Mouse (Mus musculus): ENCODE measurements around the gene Rps13. TPM values are rescaled to one million over a fixed set of nuclear protein-coding genes. Genes with fewer than 3 reads are reported as not detected.

Gene Rps13
- polyA plus RNA-seq, 1 experiment from 2014 or later: 581 TPM

GRCm38 (mm10) chr7:116309456-116309855, 24.5 kb downstream of the Rps13 start:
- Histone ChIP-seq H3K9ac (no peak overlapping the region), H3K4me3 (peak overlapping the region; percentile 23; the same call in 1 of the 2 replicates), H3K9me3 (replicated peaks) (no peaks in the 10 kb centered on the region), H3K27me3 (replicated peaks) (peaks cover 9% of the 10 kb centered on the region), H3K4me1 (replicated peaks) (peaks cover 14% of the 10 kb centered on the region), H3K36me3 (no peaks in the 10 kb centered on the region), H3K4me2 (peak overlapping the region; percentile 49), H3K27ac (ENCODE audit: poor library complexity, severe bottlenecking) (peak overlapping the region; percentile 4; the same call in 1 of the 2 replicates)
- 11% methylated on average over 9 of the region's 9 CpGs for WGBS
- no peak for ATAC-seq (ENCODE audit: insufficient number of reproducible peaks, low FRiP score)

- Histone ChIP-seq H3K4me1 (replicated peaks) (peaks cover 16% of the 10 kb centered on the region), H3K9me3 (replicated peaks) (no peaks in the 10 kb centered on the region), H3K4me3 (peak overlapping the region; percentile 70), H3K27ac (ENCODE audit: poor library complexity, severe bottlenecking) (no peak overlapping the region), H3K27me3 (replicated peaks) (peaks cover 9% of the 10 kb centered on the region), H3K9ac (peak overlapping the region; percentile 53; the same call in 1 of the 2 replicates), H3K4me2 (peak overlapping the region; percentile 91), H3K36me3 (no peaks in the 10 kb centered on the region)
- peak; percentile 12; the same call in 1 of the 2 replicates for ATAC-seq (ENCODE audit: insufficient number of reproducible peaks, low FRiP score)
- WGBS: 1% methylated on average over 16 of the region's 16 CpGs
Observed at GRCm38 (mm10) chr7:116308632-116308991, 25.4 kb downstream of the Rps13 start.

- Histone ChIP-seq H3K4me2 (peak within 1 kb of the TSS; percentile 91), H3K9ac (peak within 1 kb of the TSS; percentile 79), H3K9me3 (replicated peaks) (no peaks in the 10 kb centered on the region), H3K27ac (ENCODE audit: poor library complexity, severe bottlenecking) (peak within 1 kb of the TSS; percentile 58; the same call in 1 of the 2 replicates), H3K4me3 (peak within 1 kb of the TSS; percentile 70), H3K36me3 (no peaks in the 10 kb centered on the region), H3K4me1 (replicated peaks) (peaks cover 17% of the 10 kb centered on the region), H3K27me3 (replicated peaks) (peaks cover 9% of the 10 kb centered on the region)
- ATAC-seq (ENCODE audit: insufficient number of reproducible peaks, low FRiP score): peak; percentile 82
- WGBS: 1% methylated on average over 64 of the region's 65 CpGs
Observed at GRCm38 (mm10) chr7:116307871-116308631, 25.9 kb downstream of the Rps13 start, which contains the start of gene Plekha7. Gene Plekha7 (minus strand): TSS chr7:116308376.

GRCm38 (mm10) chr7:116307099-116307870, 26.7 kb downstream of the Rps13 start:
- WGBS: under 1% methylated on average over 62 of the region's 63 CpGs
- H3K27me3 ChIP-seq (replicated peaks): peaks cover 9% of the 10 kb centered on the region
- H3K4me2 ChIP-seq: peak overlapping the region; percentile 91
- peak overlapping the region; percentile 70 for H3K4me3 ChIP-seq
- H3K9ac ChIP-seq: peak overlapping the region; percentile 79
- peak; percentile 72 for ATAC-seq (ENCODE audit: insufficient number of reproducible peaks, low FRiP score)
- no peaks in the 10 kb centered on the region for H3K36me3 ChIP-seq
- peaks cover 17% of the 10 kb centered on the region for H3K4me1 ChIP-seq (replicated peaks)
- H3K9me3 ChIP-seq (replicated peaks): no peaks in the 10 kb centered on the region
- peak overlapping the region; percentile 58; the same call in 1 of the 2 replicates for H3K27ac ChIP-seq (ENCODE audit: poor library complexity, severe bottlenecking)

GRCm38 (mm10) chr7:116306601-116307000, 27.4 kb downstream of the Rps13 start:
- ATAC-seq (ENCODE audit: insufficient number of reproducible peaks, low FRiP score): no peak
- Histone ChIP-seq H3K4me2 (peak overlapping the region; percentile 91), H3K36me3 (no peaks in the 10 kb centered on the region), H3K4me3 (peak overlapping the region; percentile 70; the same call in 1 of the 2 replicates), H3K9me3 (replicated peaks) (no peaks in the 10 kb centered on the region), H3K9ac (no peak overlapping the region; the same call in 1 of the 2 replicates), H3K27me3 (replicated peaks) (peaks cover 9% of the 10 kb centered on the region), H3K27ac (ENCODE audit: poor library complexity, severe bottlenecking) (no peak overlapping the region), H3K4me1 (replicated peaks) (peaks cover 17% of the 10 kb centered on the region)
- WGBS: 18% methylated on average over 5 of the region's 5 CpGs

GRCm38 (mm10) chr7:116301661-116302311, 32.2 kb downstream of the Rps13 start:
- Histone ChIP-seq H3K4me1 (replicated peaks) (peaks cover 18% of the 10 kb centered on the region), H3K9ac (no peak overlapping the region), H3K4me3 (no peak overlapping the region), H3K36me3 (no peaks in the 10 kb centered on the region), H3K27ac (ENCODE audit: poor library complexity, severe bottlenecking) (no peak overlapping the region), H3K27me3 (replicated peaks) (peaks cover 9% of the 10 kb centered on the region), H3K4me2 (no peak overlapping the region), H3K9me3 (replicated peaks) (no peaks in the 10 kb centered on the region)
- WGBS: 84% methylated on average over 5 of the region's 5 CpGs
- no peak for ATAC-seq (ENCODE audit: insufficient number of reproducible peaks, low FRiP score)

GRCm38 (mm10) chr7:116301144-116301543, 32.9 kb downstream of the Rps13 start:
- no peaks in the 10 kb centered on the region for H3K9me3 ChIP-seq (replicated peaks)
- H3K4me1 ChIP-seq (replicated peaks): peaks cover 16% of the 10 kb centered on the region
- H3K27me3 ChIP-seq (replicated peaks): peaks cover 6% of the 10 kb centered on the region
- no peak overlapping the region for H3K27ac ChIP-seq (ENCODE audit: poor library complexity, severe bottlenecking)
- WGBS: 65% methylated on average over 4 of the region's 4 CpGs
- H3K4me3 ChIP-seq: no peak overlapping the region
- H3K4me2 ChIP-seq: no peak overlapping the region
- H3K36me3 ChIP-seq: no peaks in the 10 kb centered on the region
- ATAC-seq (ENCODE audit: insufficient number of reproducible peaks, low FRiP score): no peak
- no peak overlapping the region for H3K9ac ChIP-seq

- no peak overlapping the region for H3K4me2 ChIP-seq
- H3K4me3 ChIP-seq: no peak overlapping the region
- H3K36me3 ChIP-seq: no peaks in the 10 kb centered on the region
- 92% methylated on average over 2 of the region's 2 CpGs for WGBS
- no peak for ATAC-seq (ENCODE audit: insufficient number of reproducible peaks, low FRiP score)
- H3K27me3 ChIP-seq (replicated peaks): no peaks in the 10 kb centered on the region
- H3K9ac ChIP-seq: no peak overlapping the region
- no peak overlapping the region for H3K27ac ChIP-seq (ENCODE audit: poor library complexity, severe bottlenecking)
- peaks cover 29% of the 10 kb centered on the region for H3K4me1 ChIP-seq (replicated peaks)
- H3K9me3 ChIP-seq (replicated peaks): no peaks in the 10 kb centered on the region
Observed at GRCm38 (mm10) chr7:116298851-116299250, 35.1 kb downstream of the Rps13 start.

GRCm38 (mm10) chr7:116298389-116298788, 35.6 kb downstream of the Rps13 start:
- Histone ChIP-seq H3K4me1 (replicated peaks) (peaks cover 26% of the 10 kb centered on the region), H3K4me3 (no peak overlapping the region), H3K4me2 (no peak overlapping the region), H3K27me3 (replicated peaks) (no peaks in the 10 kb centered on the region), H3K9me3 (replicated peaks) (no peaks in the 10 kb centered on the region), H3K9ac (no peak overlapping the region), H3K27ac (ENCODE audit: poor library complexity, severe bottlenecking) (no peak overlapping the region), H3K36me3 (no peaks in the 10 kb centered on the region)
- 75% methylated on average over 10 of the region's 10 CpGs for WGBS
- no peak for ATAC-seq (ENCODE audit: insufficient number of reproducible peaks, low FRiP score)

GRCm38 (mm10) chr7:116294961-116295360, 39.0 kb downstream of the Rps13 start:
- Histone ChIP-seq H3K4me2 (no peak overlapping the region), H3K4me1 (replicated peaks) (peaks cover 29% of the 10 kb centered on the region), H3K36me3 (no peaks in the 10 kb centered on the region), H3K9me3 (replicated peaks) (no peaks in the 10 kb centered on the region), H3K27ac (ENCODE audit: poor library complexity, severe bottlenecking) (no peak overlapping the region), H3K9ac (peak overlapping the region; percentile 42), H3K27me3 (replicated peaks) (no peaks in the 10 kb centered on the region), H3K4me3 (no peak overlapping the region)
- 42% methylated on average over 3 of the region's 3 CpGs for WGBS
- no peak; the same call in 1 of the 2 replicates for ATAC-seq (ENCODE audit: insufficient number of reproducible peaks, low FRiP score)

- Histone ChIP-seq H3K4me3 (no peak overlapping the region), H3K27ac (ENCODE audit: poor library complexity, severe bottlenecking) (no peak overlapping the region), H3K36me3 (no peaks in the 10 kb centered on the region), H3K27me3 (replicated peaks) (no peaks in the 10 kb centered on the region), H3K9me3 (replicated peaks) (no peaks in the 10 kb centered on the region), H3K4me1 (replicated peaks) (peaks cover 41% of the 10 kb centered on the region), H3K4me2 (no peak overlapping the region), H3K9ac (no peak overlapping the region)
- ATAC-seq (ENCODE audit: insufficient number of reproducible peaks, low FRiP score): no peak
- WGBS: 54% methylated on average over 5 of the region's 5 CpGs
Observed at GRCm38 (mm10) chr7:116292377-116292776, 41.6 kb downstream of the Rps13 start.

Data from heart, embryonic 12.5 days (tissue).